Mouse (Mus musculus) brain, embryonic 14.5 days (tissue): ENCODE results near the gene Mthfd1l.

ENCODE experiments used
- CTCF ChIP-seq: fragments of 200-500 bp; IDR thresholded peaks from 2 replicates; pipeline ENCODE4 v1.5.1; 2012; ENCODE audit warnings: inconsistent platforms, mild to moderate bottlenecking, moderate library complexity, borderline replicate concordance; ENCODE audit not compliant: insufficient read depth, insufficient read length; ENCODE audit errors: extremely low read depth
- POLR2A ChIP-seq: fragments of 200-500 bp; IDR thresholded peaks from 2 replicates; pipeline ENCODE4 v1.6.1; 2012; ENCODE audit warnings: mild to moderate bottlenecking, inconsistent platforms, borderline replicate concordance; ENCODE audit not compliant: poor library complexity, insufficient read depth, insufficient read length, severe bottlenecking; ENCODE audit errors: extremely low read depth

DNA sequence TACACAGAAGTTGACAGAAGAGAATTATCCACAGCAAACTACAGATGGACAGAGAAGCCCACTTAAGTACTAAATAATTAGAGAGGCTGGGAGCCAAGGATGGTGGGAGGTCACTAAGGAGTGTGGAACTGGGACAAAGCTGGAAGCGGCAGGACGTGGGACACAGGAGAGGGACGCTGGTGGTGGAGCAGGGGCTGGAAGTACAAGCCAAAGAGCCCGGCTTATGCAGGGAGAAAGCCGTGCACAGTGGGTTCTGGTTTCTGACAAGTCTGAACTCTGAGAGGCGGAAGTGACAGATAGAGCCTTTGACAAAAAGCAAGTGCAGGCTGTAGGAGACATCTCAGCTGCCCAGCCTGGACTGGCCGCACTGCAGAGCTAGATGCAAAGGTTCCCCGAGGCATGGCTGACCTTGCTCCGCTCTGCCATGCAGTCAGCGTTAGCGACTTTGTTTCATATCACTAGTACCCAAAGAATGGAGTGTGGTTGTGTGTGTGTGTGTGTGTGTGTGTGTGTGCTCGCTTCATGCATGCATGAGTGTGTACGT lies 187.4 kb downstream of the Mthfd1l start:
- TF ChIP-seq CTCF (no peak), POLR2A (no peak)
